24 mouse cellular contexts compared by ENCODE assay signal in the genomic region with DNA sequence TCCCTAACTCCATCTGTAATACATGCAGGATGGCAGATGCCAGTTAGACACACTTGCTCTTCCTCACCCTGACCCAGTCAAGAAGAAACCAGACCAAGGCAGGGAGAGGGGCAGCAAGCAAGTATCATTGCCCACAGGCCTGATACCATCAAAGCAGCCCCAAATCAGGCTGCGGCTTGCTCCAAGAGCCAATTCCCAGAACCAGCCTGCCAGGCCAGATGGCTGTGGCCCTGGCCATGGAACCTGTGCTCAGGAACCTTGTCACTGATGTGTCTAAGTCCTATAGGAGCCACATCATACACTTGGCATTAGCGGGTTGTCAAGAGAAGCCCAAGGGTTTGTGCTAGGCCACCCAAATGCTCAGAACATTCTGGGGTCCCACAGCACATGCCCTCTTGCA.
"Had no signal": no experiment of that assay in that cellular context is flagged by ENCODE, and none has a peak within 500 bp of the region (broad histone marks: within the 10 kb centered on the region; RNA-seq: fewer than 3 reads in every experiment).

No protein-coding gene starts in this region.

- H3K4me3 ChIP-seq: embryonic facial prominence, embryonic 10.5 days; embryonic facial prominence, embryonic 12.5 days; embryonic facial prominence, embryonic 13.5 days; embryonic facial prominence, embryonic 15.5 days; erythroblast, embryonic 14.5 days; forebrain, embryonic 10.5 days; forebrain, embryonic 12.5 days; forebrain, embryonic 13.5 days; forebrain, embryonic 15.5 days; gastrocnemius, adult 2 months; heart, adult 2 months had no signal

- DNase-seq: cerebellum, adult 2 months; cerebellum, adult 8-10 months; cerebellum, adult 9-10 months; cerebellum, adult 9-11 months; cerebellum, postnatal 14 days; embryo, embryonic 11 days; forebrain, postnatal 0 days; gastrocnemius, adult 2 months; gastrocnemius, postnatal 10 days; gastrocnemius, postnatal 14 days; gastrocnemius, postnatal 25 days; gastrocnemius, postnatal 36 days; heart, adult 11 months; heart, adult 18-20 months; heart, adult 2 months had no signal

- H3K27ac ChIP-seq: embryonic facial prominence, embryonic 10.5 days; embryonic facial prominence, embryonic 12.5 days; embryonic facial prominence, embryonic 13.5 days; embryonic facial prominence, embryonic 15.5 days; forebrain, embryonic 10.5 days; forebrain, embryonic 12.5 days; forebrain, embryonic 13.5 days; forebrain, embryonic 15.5 days; gastrocnemius, adult 2 months; heart, adult 2 months had no signal

- H3K4me1 ChIP-seq: embryonic facial prominence, embryonic 10.5 days; embryonic facial prominence, embryonic 12.5 days; embryonic facial prominence, embryonic 13.5 days; embryonic facial prominence, embryonic 15.5 days; forebrain, embryonic 10.5 days; forebrain, embryonic 12.5 days; forebrain, embryonic 13.5 days; forebrain, embryonic 15.5 days had no signal
